In the genomic region with DNA sequence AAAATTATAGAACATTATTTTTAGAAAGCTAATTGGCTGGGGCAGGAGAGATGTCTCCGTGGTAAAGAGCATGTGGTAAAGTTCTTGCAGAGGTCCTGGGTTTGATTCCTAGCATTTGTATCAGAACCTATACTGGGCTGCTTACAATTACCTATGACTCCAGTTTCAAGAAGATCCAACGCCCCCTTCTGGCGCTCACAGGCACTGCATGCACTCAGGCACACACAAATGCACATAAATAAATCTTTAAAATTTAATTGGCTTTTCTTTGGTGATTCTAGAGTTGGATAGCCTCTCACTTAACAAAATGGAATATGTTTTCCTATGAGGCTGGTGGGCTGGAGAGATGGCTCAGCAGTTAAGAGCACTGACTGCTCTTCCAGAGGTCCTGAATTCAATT, we compare ENCODE assay signal across 13 mouse cellular contexts.
DNase-seq lines count a peak whose midpoint lies in the region; ATAC-seq lines count a peak whose summit lies in the region.
"Had no signal": no experiment of that assay in that cellular context is flagged by ENCODE, and none has a peak within 500 bp of the region (broad histone marks: within the 10 kb centered on the region; RNA-seq: fewer than 3 reads in every experiment).

No protein-coding gene starts in this region.

- H3K4me3 ChIP-seq in kidney, embryonic 14.5 days (ENCODE audit: low read length) = no peak overlapping the region
- H3K4me3 ChIP-seq: forebrain, embryonic 13.5 days; hindbrain, embryonic 15.5 days; lung, embryonic 15.5 days; myocyte had no signal

- H3K4me2 ChIP-seq in kidney, embryonic 14.5 days (replicated peaks; ENCODE audit: low read depth, low read length) = no peak overlapping the region
- H3K4me2 ChIP-seq: forebrain, embryonic 13.5 days; hindbrain, embryonic 15.5 days; lung, embryonic 15.5 days had no signal

- no peaks in the 10 kb centered on the region for H3K4me1 ChIP-seq in kidney, embryonic 14.5 days (ENCODE audit: control insufficient read depth, insufficient read depth, low read length)
- H3K4me1 ChIP-seq: forebrain, embryonic 13.5 days; hindbrain, embryonic 15.5 days had no signal

- H3K36me3 ChIP-seq in kidney, embryonic 14.5 days (ENCODE audit: control insufficient read depth, insufficient read depth, low read length) = no peaks in the 10 kb centered on the region
- H3K36me3 ChIP-seq: hindbrain, embryonic 15.5 days; lung, embryonic 15.5 days had no signal

- no peaks in the 10 kb centered on the region for H3K9me3 ChIP-seq in kidney, embryonic 14.5 days (ENCODE audit: control insufficient read depth, low read length)
- H3K9me3 ChIP-seq: forebrain, embryonic 13.5 days; hindbrain, embryonic 15.5 days; lung, embryonic 15.5 days had no signal

- 60% methylated on average over 3 of the region's 3 CpGs for WGBS in kidney, embryonic 14.5 days

- H3K9ac ChIP-seq in kidney, embryonic 14.5 days (ENCODE audit: low read depth, low read length) = no peak overlapping the region
- H3K9ac ChIP-seq: forebrain, embryonic 13.5 days; hindbrain, embryonic 15.5 days; lung, embryonic 15.5 days had no signal

- ATAC-seq in kidney, embryonic 14.5 days (ENCODE audit: low FRiP score, low TSS enrichment) = no peak
- ATAC-seq in inflammation-experienced regulatory T-cells, adult 6 months = no peak
- no peak for ATAC-seq in activated CD4-positive, CD25-positive, alpha-beta regulatory T cell, adult 4 months
- ATAC-seq: forebrain, embryonic 13.5 days had no signal

- peak; percentile 15 for DNase-seq in kidney, adult 9 months
- peak; percentile 49 for DNase-seq in 416B (ENCODE audit: low read depth)
- DNase-seq in CD4-positive helper T cell, adult 2 months (ENCODE audit: low read depth, low spot score) = peak; percentile 60
- DNase-seq in c-Kit-positive CD71-positive TER-119-negative erythroid progenitor cells, embryonic 14.5 days (ENCODE audit: low read depth) = peak; percentile 9
- no peak for DNase-seq in cerebellum, postnatal 36 days
- DNase-seq: layer of hippocampus, adult 9-11 months had no signal

- H3K27me3 ChIP-seq in kidney, embryonic 14.5 days (ENCODE audit: control insufficient read depth, insufficient read depth, low read length) = no peaks in the 10 kb centered on the region
- H3K27me3 ChIP-seq: forebrain, embryonic 13.5 days; hindbrain, embryonic 15.5 days; lung, embryonic 15.5 days had no signal

- no peak overlapping the region for H3K27ac ChIP-seq in kidney, embryonic 14.5 days (ENCODE audit: low read depth, low read length)
- H3K27ac ChIP-seq: forebrain, embryonic 13.5 days; hindbrain, embryonic 15.5 days; lung, embryonic 15.5 days had no signal

Comparison
In these comparisons a context has a peak if more than half of its experiments do, and no peak if none do; other contexts are left out.
1. DNase-seq: peak in kidney, adult 9 months (single experiment), 416B (single experiment), CD4-positive helper T cell, adult 2 months (single experiment) and c-Kit-positive CD71-positive TER-119-negative erythroid progenitor cells, embryonic 14.5 days (single experiment); none in cerebellum, postnatal 36 days (0 of 2).